Mouse (Mus musculus) C2C12 (cell line): ENCODE measurements around the gene Gtdc1.

Experiments used
- CEBPB ChIP-seq: IDR thresholded peaks from one replicate; pipeline ENCODE4 v1.6.1; 2011; ENCODE audit warnings: low read depth, mild to moderate bottlenecking, control low read depth, moderate library complexity
- CTCF ChIP-seq: IDR thresholded peaks from one replicate; pipeline ENCODE4 v1.5.1; 2011; ENCODE audit not compliant: control insufficient read depth, insufficient read depth, insufficient read length
- FOSL1 ChIP-seq: IDR thresholded peaks from one replicate; pipeline ENCODE4 v1.8.0; 2011; ENCODE audit warnings: mild to moderate bottlenecking, low read length; ENCODE audit not compliant: poor library complexity, insufficient read depth, severe bottlenecking
- MAX ChIP-seq: IDR thresholded peaks from one replicate; pipeline ENCODE4 v1.6.1; 2011; ENCODE audit warnings: mild to moderate bottlenecking, control low read depth
- MYOD1 ChIP-seq: IDR thresholded peaks from one replicate; pipeline ENCODE4 v1.6.1; 2011; ENCODE audit warnings: low read depth; ENCODE audit not compliant: control insufficient read depth, insufficient read length
- MYOG ChIP-seq: IDR thresholded peaks from one replicate; pipeline ENCODE4 v1.6.1; 2011; ENCODE audit not compliant: control insufficient read depth, insufficient read length; ENCODE audit errors: extremely low read depth
- USF1 ChIP-seq: IDR thresholded peaks from one replicate; pipeline ENCODE4 v1.6.1; 2011; ENCODE audit warnings: low read depth, mild to moderate bottlenecking, control low read depth, moderate library complexity

- TF ChIP-seq CTCF = no peak
- TF ChIP-seq USF1 = no peak
- peak; percentile 95 for TF ChIP-seq MAX
- no peak for TF ChIP-seq MYOD1
- peak; percentile 92 for TF ChIP-seq FOSL1
- no peak for TF ChIP-seq MYOG
- TF ChIP-seq CEBPB = no peak
Observed at GRCm38 (mm10) chr2:44969226-44969625, 41.8 kb upstream of the Gtdc1 start.
